Mouse (Mus musculus) heart, embryonic 15.5 days (tissue): ENCODE data around the gene Gm28576. TPM values are rescaled to one million over a fixed set of nuclear protein-coding genes. Genes with fewer than 3 reads are reported as not detected.
"Not testable (repeated sequence)": the region's sequence is repeated elsewhere in the genome, so short reads cannot be mapped to it uniquely, and the experiment has no call there.

Experiments used
- ATAC-seq: fragments of 200-750 bp; cut with Nextera tagmentation; replicated peaks from 2 replicates; pipeline ENCODE4 v1.8.0; 2017; ENCODE audit warnings: low read depth, moderate TSS enrichment; ENCODE audit not compliant: insufficient number of reproducible peaks, insufficient read depth, low FRiP score
- H3K27ac ChIP-seq: fragments of 300-500 bp; sonication (generic); 2 replicates; pipeline ENCODE4 v1.5.1; 2015; ENCODE audit warnings: mild to moderate bottlenecking, inconsistent platforms
- H3K27me3 ChIP-seq: fragments of 300-500 bp; sonication (generic); 2 replicates; pipeline ENCODE4 v1.6.1; 2015; ENCODE audit warnings: inconsistent platforms
- H3K36me3 ChIP-seq: fragments of 300-500 bp; sonication (generic); 2 replicates; pipeline ENCODE4 v1.6.1; 2015; ENCODE audit warnings: mild to moderate bottlenecking, inconsistent platforms
- H3K4me1 ChIP-seq: fragments of 300-500 bp; sonication (generic); replicated peaks from 2 replicates; pipeline ENCODE4 v1.6.1; 2015; ENCODE audit warnings: inconsistent platforms
- H3K4me2 ChIP-seq: fragments of 300-500 bp; sonication (generic); 2 replicates; pipeline ENCODE4 v1.6.1; 2015; ENCODE audit warnings: inconsistent platforms, mild to moderate bottlenecking, moderate library complexity
- H3K4me3 ChIP-seq: fragments of 300-500 bp; sonication (generic); 2 replicates; pipeline ENCODE4 v1.5.1; 2015; ENCODE audit warnings: mild to moderate bottlenecking, inconsistent platforms
- H3K9ac ChIP-seq: fragments of 300-500 bp; sonication (generic); 2 replicates; pipeline ENCODE4 v1.6.1; 2015; ENCODE audit warnings: mild to moderate bottlenecking, inconsistent platforms
- H3K9me3 ChIP-seq: fragments of 300-500 bp; sonication (generic); replicated peaks from 2 replicates; pipeline ENCODE4 v1.6.1; 2016; ENCODE audit warnings: inconsistent platforms
- WGBS: fragments of 180-500 bp; shearing (Covaris S2); methylation state at CpG from one replicate; pipeline ENCODE4 v1.1.7; 2015; ENCODE audit warnings: mixed read lengths; 5-methylcytosine and 5-hydroxymethylcytosine counted together
- polyA plus RNA-seq: library from polyadenylated mRNA; unstranded; fragments of >200 nt; fragmentation: Nextera tagmentation; extraction: Ambion mirVana; gene quantifications from 2 replicates; pipeline ENCODE4 v1.2.1, GENCODE M21; 2015

Gene Gm28576
- polyA plus RNA-seq: not detected in 2 replicates

GRCm38 (mm10) chrY:7722641-7723040 is at the start of gene Gm28576:
Gm28576 (plus strand) TSS chrY:7722941.
- ATAC-seq, H3K27me3 ChIP-seq, H3K9ac ChIP-seq, H3K4me1 ChIP-seq, H3K9me3 ChIP-seq, H3K4me2 ChIP-seq, H3K36me3 ChIP-seq, H3K4me3 ChIP-seq, H3K27ac ChIP-seq: not testable (repeated sequence)
- WGBS: no CpG with 5 or more reads among the region's 8 CpGs

Other genes with a start within 250 kb of the Gm28576 start
- gene Gm20826, start 84.5 kb upstream of the Gm28576 start, polyA plus RNA-seq: not detected in 2 replicates